Mouse (Mus musculus) cerebellum, postnatal 36 days (tissue): ENCODE data around the gene Ap2a2.
"Not testable (repeated sequence)": the region's sequence is repeated elsewhere in the genome, so short reads cannot be mapped to it uniquely, and the experiment has no call there.

Experiments used
- DNase-seq, 2 experiments: peaks; one replicate each; pipeline ENCODE4 v3.0.0; 2021 to 2022; ENCODE audit warnings: mixed read lengths in 2 of 2

The Ap2a2 gene

DNA sequence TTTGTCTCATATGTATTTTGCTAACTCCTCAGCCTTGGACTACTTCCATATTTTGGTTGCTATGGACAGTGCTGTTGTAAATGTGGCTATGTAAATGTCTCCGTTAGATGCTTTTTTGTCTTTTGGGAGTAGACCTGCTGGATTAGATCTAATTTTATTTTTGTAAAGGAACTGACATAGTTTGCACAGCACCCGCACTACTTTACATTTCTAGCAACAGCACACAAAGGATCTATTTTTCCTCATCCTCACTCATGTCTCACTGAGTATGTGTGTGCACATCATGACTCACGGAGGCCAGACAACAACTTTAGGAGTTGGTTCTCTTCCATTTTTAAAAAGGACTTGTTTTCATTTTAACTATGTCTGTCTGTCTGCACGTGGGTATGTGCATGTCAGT, 45.7 kb downstream of the Ap2a2 start:
- no peak for DNase-seq

DNA sequence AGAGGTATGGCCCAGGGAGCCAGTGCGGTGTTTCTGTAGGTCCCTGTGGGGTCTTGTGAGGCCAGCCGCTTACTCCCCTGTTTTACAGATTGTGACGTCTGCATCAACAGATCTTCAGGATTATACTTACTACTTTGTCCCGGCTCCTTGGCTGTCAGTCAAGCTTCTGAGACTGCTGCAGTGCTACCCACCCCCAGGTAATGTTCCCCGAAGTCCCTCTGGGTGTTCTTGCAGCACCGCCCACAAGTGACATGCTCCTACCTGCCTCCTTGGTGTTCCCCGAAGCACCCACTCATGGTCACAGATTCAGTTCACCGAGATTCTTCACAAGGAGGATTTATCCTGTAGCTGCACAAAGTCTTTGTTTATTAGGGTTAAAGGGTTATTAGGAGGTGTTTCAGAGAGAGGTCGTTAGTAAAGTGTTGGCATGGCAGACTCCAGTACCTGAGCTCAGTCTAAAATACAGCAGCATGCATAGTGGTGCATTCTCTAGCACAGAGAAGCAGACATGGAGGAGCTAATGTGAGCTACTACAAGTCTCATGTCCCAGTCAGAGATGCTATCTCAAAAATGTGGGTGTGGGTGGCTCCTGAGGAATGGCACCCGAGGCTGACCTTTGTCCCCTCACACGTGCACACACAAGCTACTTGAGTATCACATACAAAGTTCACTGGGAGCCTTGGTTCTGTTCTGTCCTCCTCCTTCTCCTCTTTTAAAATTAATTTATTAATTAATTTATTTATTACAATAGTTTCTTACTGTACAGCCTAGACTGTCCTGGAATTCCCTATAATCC, 47.9 kb downstream of the Ap2a2 start:
- no peak for DNase-seq

DNA sequence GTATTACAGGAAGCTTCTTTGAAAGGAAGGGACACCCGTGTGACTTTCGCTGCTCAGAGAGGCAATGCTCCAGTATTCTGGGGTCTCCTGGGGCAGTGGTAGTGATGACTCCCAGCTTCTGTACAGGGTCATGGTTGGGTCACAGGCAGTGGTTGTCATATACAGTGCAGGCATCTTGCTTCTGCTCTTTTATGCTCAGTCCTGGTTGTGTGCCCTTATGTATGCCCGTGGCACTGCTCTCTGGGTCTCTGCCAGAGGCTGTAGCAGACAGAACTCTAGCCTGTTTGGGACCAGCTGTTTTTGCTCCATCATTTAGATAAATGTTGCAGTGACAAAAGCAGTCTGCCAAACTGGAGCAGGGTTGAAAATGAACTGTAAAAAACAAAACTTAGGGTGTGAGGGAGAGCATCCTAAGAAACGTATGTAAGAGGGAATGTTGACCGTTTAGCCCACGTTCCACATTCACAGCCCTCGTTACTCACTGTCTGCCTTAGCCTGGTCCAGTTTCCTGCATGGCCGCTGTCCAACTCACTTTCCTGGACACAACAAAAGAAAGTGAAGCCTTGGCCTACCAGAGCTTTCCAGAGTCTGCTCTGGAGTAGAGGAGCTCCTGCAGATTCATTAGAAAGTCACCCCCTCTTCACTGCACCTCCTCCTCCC, 49.9 kb downstream of the Ap2a2 start:
- DNase-seq = peak in 1 of 2 experiments; percentile 30

DNA sequence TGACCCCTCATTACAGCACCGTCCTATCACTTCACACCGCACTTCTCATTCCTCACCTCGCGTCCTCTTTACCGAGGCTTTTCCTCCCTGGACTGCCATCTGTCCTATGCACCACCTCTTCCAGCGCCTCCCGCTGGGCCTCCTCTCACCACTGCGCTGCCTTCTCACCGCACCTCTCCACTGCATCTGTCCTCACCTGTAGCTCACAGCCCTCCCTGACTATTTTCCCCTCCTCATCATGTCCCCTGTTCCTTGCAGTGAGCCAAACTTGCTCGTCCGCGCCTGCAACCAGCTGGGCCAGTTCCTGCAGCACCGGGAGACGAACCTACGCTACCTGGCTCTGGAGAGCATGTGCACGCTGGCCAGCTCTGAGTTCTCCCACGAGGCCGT, 50.4 kb downstream of the Ap2a2 start:
- peak; percentile 48 to 52 for DNase-seq

DNA sequence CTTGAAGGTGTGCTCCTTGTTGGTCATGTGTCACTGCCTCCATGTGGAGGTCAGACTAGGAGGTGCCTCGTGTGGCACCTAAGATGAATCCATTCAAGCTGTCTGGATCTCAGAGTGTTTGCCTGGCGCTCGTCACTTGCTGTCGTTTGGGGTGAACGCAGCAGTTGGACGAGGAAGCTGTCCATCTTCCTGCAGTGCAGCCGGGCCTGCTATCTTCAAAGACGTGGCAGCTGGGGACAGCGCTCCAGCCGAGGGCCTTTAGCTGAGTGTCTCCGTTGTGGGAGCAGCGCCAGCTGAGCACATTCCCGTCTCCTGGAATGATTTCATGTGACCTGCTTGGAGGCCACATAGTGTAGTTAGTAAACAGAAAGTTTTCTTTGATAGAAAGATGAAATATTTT, 50.8 kb downstream of the Ap2a2 start:
- DNase-seq = peak; percentile 57 to 72

DNA sequence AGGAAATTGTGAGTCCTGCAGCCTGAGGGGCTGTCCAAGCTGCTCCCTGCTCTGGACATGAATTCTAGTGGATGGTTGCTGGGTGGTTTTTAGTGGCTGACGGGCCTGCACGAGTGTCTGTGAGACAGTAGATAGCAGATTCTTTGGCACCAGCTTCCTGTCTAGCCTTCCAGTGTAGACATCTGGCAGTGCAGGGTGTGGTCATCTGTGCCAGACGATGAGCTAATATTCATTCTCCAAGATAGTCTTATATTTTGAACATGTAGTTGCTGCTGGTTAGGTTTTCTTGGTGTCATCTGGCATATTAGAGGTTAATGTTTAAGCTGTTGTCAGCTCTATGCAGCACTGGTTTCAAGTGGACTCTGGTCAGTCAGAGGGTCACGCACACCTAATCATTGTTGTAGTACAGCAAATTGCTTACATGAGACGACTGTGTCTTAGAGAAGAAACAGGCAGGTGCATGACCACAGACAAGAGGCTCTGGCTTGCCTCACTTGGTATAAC, 52.4 kb downstream of the Ap2a2 start:
- DNase-seq = no peak

DNA sequence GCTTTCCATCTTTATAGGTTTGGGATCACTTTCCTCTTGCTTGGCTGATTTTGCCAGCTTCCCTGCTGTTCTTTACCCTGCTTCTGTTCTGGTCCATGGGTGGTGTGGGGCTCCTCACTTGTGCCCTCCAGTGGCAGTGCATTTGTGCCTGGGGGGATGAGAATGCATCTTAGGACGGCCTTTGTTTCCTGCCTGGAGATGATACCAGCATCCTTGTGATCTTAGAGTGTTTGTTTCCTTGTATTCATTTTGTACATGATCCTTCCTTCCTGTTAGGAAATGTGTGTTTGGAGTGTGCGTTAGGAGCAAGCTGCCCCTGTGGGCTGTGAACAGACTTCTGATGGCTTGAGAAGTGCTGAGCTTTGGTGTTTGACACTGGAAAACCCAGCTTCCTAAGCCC, 62.2 kb downstream of the Ap2a2 start:
- no peak for DNase-seq

DNA sequence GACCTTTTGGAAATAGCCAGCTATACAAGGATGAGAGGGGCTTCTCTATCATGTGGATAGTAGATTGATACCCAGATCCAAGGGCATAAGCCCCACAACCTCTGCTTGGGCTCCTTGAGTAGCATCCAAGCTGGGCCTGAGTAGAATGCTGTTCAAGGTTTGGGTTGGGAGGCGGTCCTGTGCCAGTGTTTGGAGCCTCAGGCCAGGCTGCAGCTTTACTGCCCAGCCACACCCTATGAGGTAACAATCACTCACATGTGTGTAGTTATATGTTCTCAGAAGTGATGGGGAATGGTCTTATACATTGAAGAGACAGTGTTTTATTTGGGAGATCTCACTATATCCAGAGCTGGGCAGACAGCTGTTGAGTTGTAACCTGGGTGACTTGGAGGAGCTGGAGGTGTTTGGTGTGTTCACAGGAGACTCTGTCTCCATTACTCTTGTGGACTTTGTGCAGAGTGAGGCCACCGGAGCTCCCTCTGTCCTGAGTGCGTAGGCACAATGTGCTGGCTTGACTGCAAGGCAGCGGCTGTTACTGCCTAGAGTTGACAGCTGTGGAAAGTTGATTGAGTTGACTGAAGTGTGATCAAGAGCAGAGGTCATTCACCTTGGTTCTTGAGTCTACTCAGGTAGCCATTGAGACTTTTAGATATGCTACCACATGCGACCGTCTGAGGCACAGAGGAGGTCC, 63.3 kb downstream of the Ap2a2 start:
- DNase-seq = no peak

DNA sequence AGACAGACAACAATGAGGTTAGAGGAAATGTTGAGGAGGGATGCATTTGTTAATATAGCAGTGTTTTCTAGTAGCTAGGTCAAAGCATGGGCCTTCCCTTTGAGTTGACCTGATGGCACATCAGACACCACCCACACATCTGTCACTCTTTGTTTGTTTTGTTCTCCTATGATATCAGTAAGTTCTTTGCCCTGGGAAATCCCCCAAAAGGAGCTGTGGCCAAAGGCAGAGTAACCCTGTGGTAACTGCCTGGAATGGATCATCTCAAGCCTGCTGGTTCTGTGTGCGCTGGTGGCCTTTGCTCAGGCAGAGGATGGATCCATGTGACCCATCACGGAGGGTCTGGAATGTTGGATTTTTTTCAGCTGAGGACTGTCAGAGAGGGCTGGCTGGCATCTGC, 66.0 kb downstream of the Ap2a2 start:
- no peak for DNase-seq

DNA sequence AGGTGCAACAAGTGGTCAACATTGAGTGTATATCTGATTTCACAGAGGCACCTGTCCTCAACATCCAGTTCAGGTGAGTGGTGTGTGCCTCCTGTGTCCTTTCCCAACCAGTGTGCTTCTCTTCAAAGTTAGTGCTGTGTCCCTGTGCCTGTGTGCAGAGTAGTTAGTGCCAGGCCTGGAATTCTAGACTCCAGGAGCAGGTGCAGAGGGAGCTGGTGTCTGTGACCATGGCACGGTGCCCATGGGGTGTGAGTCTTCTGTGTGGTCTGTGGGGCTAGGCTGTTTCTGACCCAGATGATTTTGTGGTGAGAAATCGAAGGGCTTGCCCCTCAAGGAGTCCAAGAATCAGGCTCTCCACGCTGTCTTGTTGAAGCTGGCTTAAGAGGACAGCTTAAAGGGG, 67.3 kb downstream of the Ap2a2 start:
- DNase-seq = no peak

DNA sequence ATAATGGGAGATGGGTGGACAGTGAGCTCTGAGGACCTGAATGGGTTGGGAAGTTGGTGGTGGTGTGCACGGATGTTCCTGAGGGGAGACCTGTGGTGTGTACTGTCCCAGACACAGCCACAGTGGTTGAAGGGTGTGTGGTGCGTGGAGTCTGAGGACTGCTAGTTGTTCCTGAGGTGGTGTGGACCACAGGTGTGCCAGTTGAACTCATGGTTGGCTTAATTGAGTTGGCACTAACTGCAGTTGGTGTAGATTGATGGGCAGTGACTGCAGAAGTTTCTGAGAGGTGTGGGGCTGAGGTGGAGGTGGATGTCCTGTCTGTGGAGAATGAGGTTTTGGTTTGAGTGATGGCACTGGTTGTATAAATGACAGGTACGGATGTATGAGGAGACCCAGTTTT, 76.1 kb downstream of the Ap2a2 start:
- DNase-seq = not testable (repeated sequence)

DNA sequence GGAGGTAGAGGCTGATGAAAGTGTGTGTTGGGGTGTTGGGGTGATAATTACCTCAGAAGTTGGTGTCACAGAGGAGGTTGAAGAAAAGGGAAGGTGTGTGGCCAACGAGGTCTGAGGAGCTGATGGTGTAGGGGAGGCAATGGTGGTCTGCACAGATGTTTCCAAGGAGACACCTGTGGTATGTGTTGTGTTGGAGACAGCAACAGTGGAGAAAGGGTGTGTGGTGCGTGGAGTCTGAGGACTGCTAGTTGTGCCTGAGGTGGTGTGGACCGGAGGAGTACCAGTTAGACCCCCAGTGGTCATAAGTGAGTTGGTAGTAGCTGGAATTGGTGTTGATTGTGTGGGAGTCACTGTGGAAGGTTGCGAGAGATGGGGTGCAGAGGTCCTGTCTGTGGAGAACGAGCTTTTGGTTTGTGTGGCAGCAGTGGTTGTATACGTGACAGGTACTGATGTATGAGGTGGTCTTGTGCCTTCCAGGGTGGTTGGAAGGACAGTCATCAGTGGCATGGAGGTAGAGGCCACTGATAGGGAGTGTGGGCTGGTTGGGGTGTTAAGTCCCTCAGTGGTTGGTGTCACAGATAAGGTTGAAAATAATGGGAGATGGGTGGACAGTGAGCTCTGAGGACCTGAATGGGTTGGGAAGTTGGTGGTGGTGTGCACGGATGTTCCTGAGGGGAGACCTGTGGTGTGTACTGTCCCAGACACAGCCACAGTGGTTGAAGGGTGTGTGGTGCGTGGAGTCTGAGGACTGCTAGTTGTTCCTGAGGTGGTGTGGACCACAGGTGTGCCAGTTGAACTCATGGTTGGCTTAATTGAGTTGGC, 76.8 kb downstream of the Ap2a2 start:
- not testable (repeated sequence) for DNase-seq

DNA sequence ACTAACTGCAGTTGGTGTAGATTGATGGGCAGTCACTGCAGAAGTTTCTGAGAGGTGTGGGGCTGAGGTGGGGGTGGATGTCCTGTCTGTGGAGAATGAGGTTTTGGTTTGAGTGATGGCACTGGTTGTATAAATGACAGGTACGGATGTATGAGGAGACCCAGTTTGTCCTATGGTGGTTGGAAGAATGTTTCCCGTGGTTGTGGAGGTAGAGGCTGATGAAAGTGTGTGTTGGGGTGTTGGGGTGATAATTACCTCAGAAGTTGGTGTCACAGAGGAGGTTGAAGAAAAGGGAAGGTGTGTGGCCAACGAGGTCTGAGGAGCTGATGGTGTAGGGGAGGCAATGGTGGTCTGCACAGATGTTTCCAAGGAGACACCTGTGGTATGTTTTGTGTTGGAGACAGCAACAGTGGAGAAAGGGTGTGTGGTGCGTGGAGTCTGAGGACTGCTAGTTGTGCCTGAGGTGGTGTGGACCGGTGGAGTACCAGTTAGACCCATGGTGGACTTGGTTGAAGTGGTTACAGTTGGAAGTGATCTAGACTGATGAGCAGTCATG, 77.4 kb downstream of the Ap2a2 start:
- DNase-seq = not testable (repeated sequence)

DNA sequence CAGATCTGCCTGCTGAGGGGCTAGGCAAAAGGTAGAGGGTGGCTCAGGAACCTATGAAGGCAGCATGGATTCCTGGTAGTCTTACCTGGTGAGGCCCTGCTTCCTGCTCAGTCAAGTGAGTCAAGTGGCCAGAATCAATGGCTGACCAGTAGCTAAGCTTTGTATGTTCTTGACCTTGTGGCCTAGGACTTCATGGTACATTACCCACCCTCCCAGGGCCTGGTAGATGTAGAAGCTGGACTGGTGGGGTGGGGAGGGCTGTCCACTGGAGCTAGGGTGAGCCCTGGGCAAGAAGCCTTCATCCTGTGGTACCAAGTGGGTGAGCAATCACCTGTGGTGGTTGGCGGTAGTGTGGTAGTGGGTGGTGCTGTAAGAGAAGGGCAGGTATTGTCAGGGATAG, 80.4 kb downstream of the Ap2a2 start:
- DNase-seq = no peak

DNA sequence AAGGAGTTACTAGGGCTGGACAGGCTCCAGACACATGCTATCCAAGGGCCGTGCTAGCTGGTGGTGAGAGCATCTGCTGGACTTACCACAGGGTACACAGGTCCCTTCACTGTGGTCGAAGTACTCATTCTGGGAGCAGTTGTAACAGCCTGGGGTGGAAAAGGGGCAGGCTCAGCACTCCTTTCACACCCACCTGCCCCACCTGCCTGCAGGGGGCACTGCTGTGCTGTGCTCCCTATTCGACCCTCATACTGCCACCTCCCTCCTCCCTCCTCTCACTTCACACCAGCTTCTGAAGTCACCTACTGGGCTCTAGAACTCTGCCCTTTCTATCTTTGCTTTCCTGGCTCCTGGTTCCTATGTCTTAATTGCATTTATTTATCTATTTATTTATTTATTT, 81.2 kb downstream of the Ap2a2 start:
- DNase-seq = peak in 1 of 2 experiments; percentile 24

DNA sequence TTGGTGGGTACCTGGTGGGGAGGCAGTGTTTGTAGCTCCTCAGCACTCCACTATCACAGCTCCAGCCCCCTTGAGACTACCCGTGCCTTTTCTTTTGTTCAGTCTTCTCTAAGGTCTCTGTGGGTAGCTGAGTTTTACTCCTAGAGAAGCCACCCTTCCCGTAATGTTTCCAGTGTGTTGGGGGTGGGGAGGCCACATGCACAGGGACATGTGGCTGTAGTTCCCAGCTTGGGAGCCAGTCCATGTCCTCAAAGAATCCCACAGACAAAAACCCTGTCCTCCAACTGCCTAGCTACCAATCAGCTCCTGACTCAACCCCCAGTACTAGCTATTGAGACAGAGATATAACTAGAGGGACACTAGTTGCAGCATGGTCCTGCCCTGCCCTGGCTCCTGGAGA, 85.1 kb downstream of the Ap2a2 start:
- DNase-seq = no peak

DNA sequence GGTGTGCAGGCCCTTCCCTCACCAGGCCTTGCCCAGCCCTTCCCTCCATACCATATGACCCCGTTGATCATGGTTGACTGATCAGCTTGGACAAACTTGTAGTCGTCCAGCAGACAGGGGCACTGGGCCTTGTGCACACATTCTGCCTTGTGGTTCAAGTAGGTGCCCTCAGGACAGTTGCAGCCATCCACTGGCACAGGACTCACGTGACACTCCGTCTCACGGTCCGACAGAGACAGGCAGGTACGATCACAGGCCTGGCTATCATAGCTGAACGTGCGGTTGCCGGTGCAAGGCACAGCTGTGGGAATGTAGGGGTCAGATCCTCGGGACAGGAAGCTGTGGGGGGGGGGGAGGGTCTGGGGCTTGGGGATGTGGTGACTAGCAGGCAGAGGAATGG, 85.8 kb downstream of the Ap2a2 start:
- no peak for DNase-seq

DNA sequence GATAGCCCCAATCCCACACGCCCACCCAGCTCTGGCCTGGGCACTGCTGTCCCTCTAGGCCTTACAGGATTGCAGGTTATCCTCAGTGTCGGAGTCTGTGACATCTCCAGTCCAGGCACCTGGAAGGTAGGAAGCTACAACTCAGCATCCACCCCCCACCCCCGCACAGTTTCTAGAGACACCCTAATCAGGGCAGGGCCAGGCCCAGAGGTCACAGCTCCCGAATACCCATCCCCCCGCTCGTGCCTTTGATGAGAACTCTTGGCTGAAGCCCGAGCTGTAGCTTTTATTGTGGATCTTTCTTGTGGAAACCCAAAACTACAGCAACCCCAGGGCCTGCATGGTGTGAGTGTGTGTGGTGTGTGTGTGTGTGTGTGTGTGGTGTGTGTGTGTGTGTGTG, 90.2 kb downstream of the Ap2a2 start:
- DNase-seq = no peak

DNA sequence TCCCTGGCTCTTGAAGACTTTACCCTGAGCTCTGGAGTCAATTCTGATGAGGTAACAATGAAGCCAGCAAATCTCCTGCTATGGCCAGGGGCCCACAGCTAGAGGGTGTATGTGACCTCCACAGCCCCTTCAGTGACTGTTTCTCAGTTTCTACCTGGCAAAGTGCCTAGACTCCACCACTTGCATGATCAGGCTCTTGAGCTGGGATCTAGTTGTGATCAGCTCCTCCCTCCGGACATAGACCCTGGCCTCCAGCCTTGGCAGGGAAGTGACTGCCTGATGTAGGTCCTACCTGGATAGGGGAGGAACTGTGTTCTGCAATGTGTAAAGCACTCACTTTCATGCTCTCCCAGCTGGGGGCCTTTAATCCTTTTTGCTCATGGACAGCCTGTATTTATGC, 98.4 kb downstream of the Ap2a2 start:
- no peak for DNase-seq

DNA sequence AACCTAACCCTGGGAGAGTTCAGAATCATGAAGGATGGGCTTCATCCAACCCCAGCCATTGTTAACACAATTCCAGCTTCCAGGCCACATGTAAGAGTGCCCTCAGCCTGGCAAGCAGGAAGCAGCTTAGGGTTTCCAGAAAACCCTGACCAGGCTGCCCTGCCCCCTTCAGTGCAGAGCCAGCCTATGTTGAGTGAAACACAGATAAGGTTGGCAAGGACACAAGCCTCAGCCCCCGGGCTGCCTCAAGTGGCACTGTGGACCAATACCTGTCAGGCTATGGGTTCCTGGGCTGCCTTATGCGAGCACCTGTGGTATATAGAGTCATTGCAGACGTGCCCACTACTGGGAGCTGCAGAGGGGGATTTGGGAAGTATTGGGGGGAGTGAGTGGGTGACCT, 99.5 kb downstream of the Ap2a2 start:
- no peak for DNase-seq

DNA sequence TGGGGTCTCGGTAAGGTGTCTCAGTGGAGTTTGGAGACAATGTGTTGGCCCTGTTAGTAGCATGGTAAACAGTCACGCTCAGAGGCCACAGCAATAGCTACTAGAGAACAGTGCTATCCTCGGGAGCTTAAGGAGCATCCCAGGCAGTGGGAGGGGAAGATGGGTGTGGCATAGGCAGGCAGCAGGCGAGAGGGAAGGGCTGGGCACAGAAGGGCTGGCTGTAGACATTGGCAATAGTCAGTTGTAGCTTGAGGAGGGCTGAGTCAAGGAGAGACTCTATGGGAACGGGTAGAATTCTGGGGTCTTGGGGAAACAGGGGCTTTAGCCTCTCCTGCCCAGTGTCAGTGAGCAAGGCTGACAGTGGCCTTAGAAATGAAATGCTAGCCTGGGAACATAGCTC, 100.2 kb downstream of the Ap2a2 start:
- no peak for DNase-seq

DNA sequence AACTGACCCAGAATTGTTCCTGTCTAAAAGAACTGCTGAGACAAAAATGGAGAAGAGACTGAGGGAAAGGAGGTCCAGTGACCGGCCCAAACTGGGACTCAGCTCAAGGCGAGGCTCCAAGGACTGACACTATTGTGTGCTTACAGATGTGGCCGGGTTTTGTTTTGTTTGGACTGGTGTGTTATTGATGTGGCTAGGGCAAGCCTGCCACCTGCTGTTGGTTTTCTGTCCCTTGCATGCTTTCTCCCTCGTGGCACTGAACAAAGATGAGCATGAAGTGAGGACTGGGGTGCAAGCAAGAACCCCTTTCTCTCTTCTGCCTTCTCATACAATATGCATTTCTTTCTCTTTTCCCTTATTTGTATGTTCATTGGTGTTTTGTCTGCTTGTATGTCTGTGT, 104.2 kb downstream of the Ap2a2 start:
- DNase-seq = peak; percentile 36 to 40

DNA sequence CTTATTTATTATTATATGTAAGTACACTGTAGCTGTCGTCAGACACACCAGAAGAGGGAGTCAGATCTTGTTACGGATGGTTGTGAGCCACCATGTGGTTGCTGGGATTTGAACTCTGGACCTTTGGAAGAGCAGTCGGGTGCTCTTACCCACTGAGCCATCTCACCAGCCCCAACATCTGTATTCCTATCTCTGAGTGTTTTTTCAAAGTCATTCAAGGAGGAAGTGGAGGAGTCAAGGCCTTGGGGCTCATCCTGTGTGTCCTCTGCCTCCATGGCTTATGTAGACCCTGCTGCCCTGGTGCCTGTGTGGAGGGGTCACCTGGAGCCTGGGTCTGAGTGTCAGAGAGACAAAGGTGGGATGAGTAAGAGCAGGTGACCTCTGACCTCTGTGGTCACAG, 107.1 kb downstream of the Ap2a2 start:
- not testable (repeated sequence) for DNase-seq
